Mouse (Mus musculus) intestine, embryonic 16.5 days (tissue): Measurements from ENCODE around the gene Dstyk. TPM values are rescaled to one million over a fixed set of nuclear protein-coding genes. Genes with fewer than 3 reads are reported as not detected.

Source experiments
- ATAC-seq: fragments of 200-750 bp; cut with Nextera tagmentation; 2 replicates; pipeline ENCODE4 v1.8.0; 2017; ENCODE audit warnings: moderate TSS enrichment, moderate library complexity
- H3K27ac ChIP-seq: fragments of 300-500 bp; sonication (generic); 2 replicates; pipeline ENCODE4 v1.5.1; 2014; ENCODE audit warnings: mild to moderate bottlenecking, low read length
- H3K27me3 ChIP-seq: fragments of 300-500 bp; sonication (generic); replicated peaks from 2 replicates; pipeline ENCODE4 v1.6.1; 2014; ENCODE audit warnings: low read length, control low read depth, mixed read lengths; ENCODE audit not compliant: control insufficient read depth, insufficient read depth
- H3K36me3 ChIP-seq: fragments of 300-500 bp; sonication (generic); 2 replicates; pipeline ENCODE4 v1.6.1; 2014; ENCODE audit warnings: low read length, control low read depth; ENCODE audit not compliant: control insufficient read depth, insufficient read depth
- H3K4me1 ChIP-seq: fragments of 300-500 bp; sonication (generic); 2 replicates; pipeline ENCODE4 v1.6.1; 2014; ENCODE audit warnings: low read length, control low read depth, mixed read lengths; ENCODE audit not compliant: control insufficient read depth, insufficient read depth
- H3K4me2 ChIP-seq: fragments of 300-500 bp; sonication (generic); 2 replicates; pipeline ENCODE4 v1.6.1; 2014; ENCODE audit warnings: low read depth, low read length, control low read depth
- H3K4me3 ChIP-seq: fragments of 300-500 bp; sonication (generic); 2 replicates; pipeline ENCODE4 v1.5.1; 2014; ENCODE audit warnings: mild to moderate bottlenecking, low read length
- H3K9ac ChIP-seq: fragments of 300-500 bp; sonication (generic); 2 replicates; pipeline ENCODE4 v1.6.1; 2014; ENCODE audit warnings: low read depth, low read length
- H3K9me3 ChIP-seq: fragments of 300-500 bp; sonication (generic); 2 replicates; pipeline ENCODE4 v1.6.1; 2016; ENCODE audit warnings: low read length, control low read depth; ENCODE audit not compliant: control insufficient read depth
- WGBS: fragments of 180-500 bp; shearing (Covaris S2); extraction: QIAGEN DNeasy Blood & Tissue Kit; methylation state at CpG from one replicate; pipeline ENCODE4 v1.1.7; 2014; 5-methylcytosine and 5-hydroxymethylcytosine counted together
- polyA plus RNA-seq: library from polyadenylated mRNA; unstranded; fragments of >200 nt; fragmentation: Nextera tagmentation; extraction: Ambion mirVana; gene quantifications from 2 replicates; pipeline ENCODE4 v1.2.1, GENCODE M21; 2015

Gene Dstyk
- polyA plus RNA-seq, 1 experiment from 2014 or later = 6.3 TPM

GRCm38 (mm10) chr1:132430818-132431217 lies 13.5 kb downstream of the Dstyk start:
- no peak for ATAC-seq
- no peak overlapping the region for H3K4me2 ChIP-seq
- no peak overlapping the region for H3K9ac ChIP-seq
- no peak overlapping the region for H3K4me3 ChIP-seq
- H3K9me3 ChIP-seq = no peaks in the 10 kb centered on the region
- H3K27me3 ChIP-seq = no peaks in the 10 kb centered on the region
- H3K36me3 ChIP-seq = no peaks in the 10 kb centered on the region
- no peaks in the 10 kb centered on the region for H3K4me1 ChIP-seq
- no peak overlapping the region for H3K27ac ChIP-seq
- WGBS = 68% methylated on average over 3 of the region's 3 CpGs

DNA sequence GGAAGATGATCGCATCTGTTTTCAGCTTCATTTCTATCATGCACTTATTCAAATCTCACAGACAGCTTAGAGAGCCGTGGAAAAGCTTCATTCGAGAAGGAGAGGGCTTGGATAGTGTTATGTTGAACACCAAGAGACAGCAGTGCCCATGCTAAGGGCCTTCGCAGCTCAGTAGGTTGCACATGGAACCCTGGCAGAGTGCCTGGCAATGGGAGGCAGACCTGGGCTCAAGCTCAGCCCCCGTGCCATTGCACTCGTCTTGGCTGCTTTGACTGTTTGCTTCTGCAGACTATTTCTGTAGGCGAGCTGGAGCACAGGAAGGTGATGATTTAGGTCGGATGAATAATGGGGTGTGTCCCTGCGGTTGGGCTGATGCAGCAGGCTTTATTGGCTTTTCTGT lies 14.4 kb downstream of the Dstyk start:
- Histone ChIP-seq H3K4me2 (no peak overlapping the region), H3K9ac (no peak overlapping the region), H3K9me3 (no peaks in the 10 kb centered on the region), H3K36me3 (no peaks in the 10 kb centered on the region), H3K4me1 (no peaks in the 10 kb centered on the region), H3K4me3 (no peak overlapping the region), H3K27me3 (no peaks in the 10 kb centered on the region), H3K27ac (no peak overlapping the region)
- WGBS = 64% methylated on average over 9 of the region's 9 CpGs
- no peak for ATAC-seq

DNA sequence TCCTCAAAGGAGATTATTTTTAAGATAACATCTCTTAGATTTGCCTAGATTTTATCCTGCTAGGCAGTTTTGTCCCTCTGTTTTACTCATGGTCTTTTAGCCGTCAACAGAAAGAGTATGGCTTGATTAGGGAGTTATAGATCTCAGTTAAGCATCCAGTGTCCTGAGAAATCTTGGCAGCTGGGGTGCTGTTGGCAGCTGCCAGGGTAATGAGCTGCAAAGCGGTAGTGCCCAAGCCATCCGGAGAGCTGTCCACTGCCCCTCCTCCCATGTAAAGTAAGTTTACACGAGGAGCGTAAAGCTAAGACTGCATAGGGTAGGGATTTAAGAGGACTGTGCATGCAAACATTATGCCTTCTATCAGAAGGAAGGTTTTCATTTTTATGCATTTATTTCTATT lies 16.0 kb downstream of the Dstyk start:
- Histone ChIP-seq H3K9ac (no peak overlapping the region), H3K27ac (no peak overlapping the region), H3K27me3 (no peaks in the 10 kb centered on the region), H3K4me2 (no peak overlapping the region), H3K9me3 (no peaks in the 10 kb centered on the region), H3K36me3 (no peaks in the 10 kb centered on the region), H3K4me1 (no peaks in the 10 kb centered on the region), H3K4me3 (no peak overlapping the region)
- WGBS = 49% methylated on average over 5 of the region's 5 CpGs
- no peak for ATAC-seq

- Histone ChIP-seq H3K4me3 (no peak overlapping the region), H3K36me3 (no peaks in the 10 kb centered on the region), H3K27me3 (no peaks in the 10 kb centered on the region), H3K4me1 (no peaks in the 10 kb centered on the region), H3K9ac (no peak overlapping the region), H3K27ac (no peak overlapping the region), H3K4me2 (no peak overlapping the region), H3K9me3 (no peaks in the 10 kb centered on the region)
- no peak for ATAC-seq
- WGBS = 89% methylated on average over 12 of the region's 12 CpGs
These were observed 16.7 kb downstream of the Dstyk start for GRCm38 (mm10) chr1:132434032-132434431.

- Histone ChIP-seq H3K4me1 (no peaks in the 10 kb centered on the region), H3K9me3 (no peaks in the 10 kb centered on the region), H3K4me3 (no peak overlapping the region), H3K27ac (no peak overlapping the region), H3K9ac (no peak overlapping the region), H3K36me3 (peaks cover 3% of the 10 kb centered on the region; the same call in 1 of the 2 replicates), H3K27me3 (no peaks in the 10 kb centered on the region), H3K4me2 (no peak overlapping the region)
- 82% methylated on average over 4 of the region's 4 CpGs for WGBS
- no peak for ATAC-seq
These were observed 19.1 kb downstream of the Dstyk start for GRCm38 (mm10) chr1:132436320-132436958.

DNA sequence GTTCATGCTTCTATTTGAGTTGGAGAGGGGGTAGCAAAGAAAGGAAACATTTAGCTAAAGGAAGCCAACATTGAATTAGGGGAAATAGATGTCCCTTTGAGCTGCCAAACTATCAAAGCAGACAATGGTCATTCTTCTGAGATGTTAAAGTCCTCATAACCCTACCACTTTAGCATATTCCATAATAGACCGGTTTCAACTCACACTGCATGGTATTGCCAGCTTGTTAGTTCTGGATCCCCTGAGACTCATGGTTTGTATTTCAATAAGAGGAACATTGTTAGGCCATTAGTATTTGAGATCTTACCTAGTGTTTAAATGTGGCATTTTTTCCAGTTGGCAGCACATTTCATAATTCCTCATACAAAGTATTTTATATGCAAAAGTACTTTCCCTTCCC lies 19.6 kb downstream of the Dstyk start:
- peaks cover 3% of the 10 kb centered on the region; the same call in 1 of the 2 replicates for H3K36me3 ChIP-seq
- no peak overlapping the region for H3K4me2 ChIP-seq
- no peak overlapping the region for H3K9ac ChIP-seq
- no peaks in the 10 kb centered on the region for H3K27me3 ChIP-seq
- no peak overlapping the region for H3K4me3 ChIP-seq
- WGBS = 83% methylated on average over 1 of the region's 1 CpGs
- H3K9me3 ChIP-seq = no peaks in the 10 kb centered on the region
- no peak for ATAC-seq
- H3K27ac ChIP-seq = no peak overlapping the region
- H3K4me1 ChIP-seq = no peaks in the 10 kb centered on the region

DNA sequence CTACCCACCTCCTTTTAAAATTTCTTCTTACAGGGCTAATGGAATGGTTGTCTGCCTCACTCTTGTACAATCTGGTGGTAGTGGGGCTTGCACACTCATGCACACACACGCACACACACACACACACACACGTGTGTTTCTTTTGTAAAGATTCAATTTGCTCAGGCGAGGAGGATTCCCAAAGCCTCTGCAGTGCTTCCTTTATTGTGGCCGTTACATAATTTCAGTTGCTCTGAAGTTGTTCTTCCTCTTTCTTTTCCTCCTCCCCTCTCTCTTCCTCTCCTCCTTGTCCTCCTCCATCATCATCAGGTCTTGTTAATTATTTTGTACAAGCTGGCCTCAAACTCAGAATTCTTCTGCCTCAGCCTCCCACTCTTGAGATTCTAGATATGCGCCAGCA lies 20.0 kb downstream of the Dstyk start:
- peaks cover 6% of the 10 kb centered on the region; the same call in 1 of the 2 replicates for H3K36me3 ChIP-seq
- H3K4me3 ChIP-seq = no peak overlapping the region
- no peaks in the 10 kb centered on the region for H3K27me3 ChIP-seq
- ATAC-seq = no peak
- H3K4me2 ChIP-seq = no peak overlapping the region
- no peaks in the 10 kb centered on the region for H3K4me1 ChIP-seq
- 81% methylated on average over 5 of the region's 5 CpGs for WGBS
- no peak overlapping the region for H3K9ac ChIP-seq
- no peaks in the 10 kb centered on the region for H3K9me3 ChIP-seq
- no peak overlapping the region for H3K27ac ChIP-seq

- 67% methylated on average over 1 of the region's 1 CpGs for WGBS
These were observed 23.6 kb downstream of the Dstyk start for GRCm38 (mm10) chr1:132440896-132441435.

DNA sequence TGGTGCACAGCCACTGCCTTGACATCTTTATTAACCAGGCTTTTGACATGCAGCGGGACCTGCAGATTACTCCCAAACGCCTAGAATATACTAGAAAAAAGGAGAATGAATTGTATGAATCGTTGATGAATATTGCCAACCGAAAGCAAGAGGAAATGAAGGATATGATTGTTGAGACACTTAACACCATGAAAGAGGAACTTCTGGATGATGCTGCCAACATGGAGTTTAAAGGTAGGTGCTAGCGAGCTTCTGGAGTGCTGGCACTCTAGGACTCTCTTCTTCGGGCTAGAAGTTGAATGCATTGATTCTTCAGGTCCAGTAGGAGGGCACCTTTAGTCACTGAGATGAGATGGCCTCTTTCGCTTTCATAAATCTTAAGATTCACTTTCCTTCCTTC lies 32.4 kb downstream of the Dstyk start:
- Histone ChIP-seq H3K27me3 (no peaks in the 10 kb centered on the region), H3K9ac (no peak overlapping the region), H3K9me3 (no peaks in the 10 kb centered on the region), H3K27ac (no peak overlapping the region), H3K4me1 (no peaks in the 10 kb centered on the region), H3K36me3 (0 out of 2 replicates have a peak, but pooled peaks cover 4% of the 10 kb centered on the region), H3K4me2 (no peak overlapping the region), H3K4me3 (no peak overlapping the region)
- no peak for ATAC-seq
- 94% methylated on average over 7 of the region's 7 CpGs for WGBS

More at GRCm38 (mm10) chr1:132440896-132441435, 23.6 kb downstream of the Dstyk start:
- H3K9ac ChIP-seq = no peak overlapping the region
- H3K9me3 ChIP-seq = no peaks in the 10 kb centered on the region
- no peak overlapping the region for H3K4me2 ChIP-seq
- no peak overlapping the region for H3K4me3 ChIP-seq
- H3K27me3 ChIP-seq = no peaks in the 10 kb centered on the region
- no peak for ATAC-seq
- H3K4me1 ChIP-seq = no peaks in the 10 kb centered on the region
- peaks cover 6% of the 10 kb centered on the region; the same call in 1 of the 2 replicates for H3K36me3 ChIP-seq
- H3K27ac ChIP-seq = no peak overlapping the region

- no peaks in the 10 kb centered on the region for H3K4me1 ChIP-seq
- no peaks in the 10 kb centered on the region for H3K36me3 ChIP-seq
- no peaks in the 10 kb centered on the region for H3K27me3 ChIP-seq
- no peak overlapping the region for H3K4me2 ChIP-seq
- H3K9ac ChIP-seq = no peak overlapping the region
- H3K4me3 ChIP-seq = no peak overlapping the region
- WGBS = 81% methylated on average over 5 of the region's 5 CpGs
- no peak for ATAC-seq
- H3K27ac ChIP-seq = no peak overlapping the region
- H3K9me3 ChIP-seq = no peaks in the 10 kb centered on the region
These were observed 47.3 kb downstream of the Dstyk start for GRCm38 (mm10) chr1:132464651-132465050.
